In the genomic region with DNA sequence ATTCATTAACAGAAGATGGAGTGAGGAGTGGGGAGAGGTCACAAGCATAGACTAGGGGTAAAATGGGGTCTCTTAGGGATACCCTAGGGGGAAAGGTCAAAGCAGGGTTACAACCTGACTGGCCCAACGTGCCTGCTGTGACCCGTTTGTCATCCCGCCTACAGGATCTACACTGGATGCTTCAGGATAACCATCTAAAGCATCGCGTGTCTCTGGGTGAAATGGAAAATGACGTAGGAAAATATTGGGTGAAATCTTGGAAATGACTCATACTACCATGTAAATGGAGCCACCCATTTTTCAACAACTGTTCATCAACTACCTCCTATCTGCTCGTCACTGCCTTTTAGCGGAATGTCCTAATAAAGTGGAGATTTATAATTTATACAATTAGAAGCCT, we compare ENCODE assay signal across 20 mouse cellular contexts. TPM values are rescaled to one million over a fixed set of nuclear protein-coding genes. Genes with fewer than 3 reads are reported as not detected.
DNase-seq lines count a peak whose midpoint lies in the region; ATAC-seq and TF ChIP-seq lines count a peak whose summit lies in the region.
"Had no signal": no experiment of that assay in that cellular context is flagged by ENCODE, and none has a peak within 500 bp of the region (broad histone marks: within the 10 kb centered on the region; RNA-seq: fewer than 3 reads in every experiment).

No protein-coding gene starts in this region.

- intact Hi-C loops in gastrocnemius, postnatal 14 days (cut with DNase I; ENCODE audit: low total_unique reads), result loop anchor here (10.0 kb wide), 1 partner anchor 61 kb away; the partner anchor contains the start of gene Ndst2

- H3K4me1 ChIP-seq in limb, embryonic 13.5 days, result peaks cover 47% of the 10 kb centered on the region
- H3K4me1 ChIP-seq in stomach, postnatal 0 days (replicated peaks; ENCODE audit: control insufficient read depth, insufficient read depth), result no peaks in the 10 kb centered on the region

- no peak for ATAC-seq in limb, embryonic 13.5 days (ENCODE audit: low FRiP score, low read depth)
- ATAC-seq in stomach, postnatal 0 days (ENCODE audit: low FRiP score, low TSS enrichment), result no peak
- ATAC-seq: intestine, postnatal 0 days had no signal

- H3K4me3 ChIP-seq in layer of hippocampus, adult 2 months, result no peak overlapping the region
- H3K4me3 ChIP-seq in C2C12 (ENCODE audit: insufficient read depth, poor library complexity, severe bottlenecking), result peak overlapping the region; percentile 27
- no peak overlapping the region for H3K4me3 ChIP-seq in limb, embryonic 13.5 days
- H3K4me3 ChIP-seq in stomach, postnatal 0 days (ENCODE audit: low read depth, low read length), result no peak overlapping the region
- H3K4me3 ChIP-seq: kidney, embryonic 15.5 days; limb, embryonic 15.5 days; stomach, embryonic 15.5 days had no signal

- no peaks in the 10 kb centered on the region for H3K9me3 ChIP-seq in limb, embryonic 13.5 days
- H3K9me3 ChIP-seq in stomach, postnatal 0 days (ENCODE audit: control insufficient read depth, low read length), result no peaks in the 10 kb centered on the region
- H3K9me3 ChIP-seq: kidney, embryonic 15.5 days; limb, embryonic 15.5 days; stomach, embryonic 15.5 days had no signal

- DNase-seq in adrenal gland, adult 2 months, result peak; percentile 1
- DNase-seq in adrenal gland, postnatal 25 days, result no peak
- DNase-seq in layer of hippocampus, adult 2 months (ENCODE audit: low spot score in 2 of 2), result no peak
- DNase-seq in layer of hippocampus, postnatal 25 days (ENCODE audit: extremely low spot score in 1 of 2, low spot score in 1 of 2), result no peak
- no peak for DNase-seq in stomach, postnatal 0 days (ENCODE audit: low spot score)
- no peak for DNase-seq in gastrocnemius, postnatal 14 days
- DNase-seq: adrenal gland, adult 8-10 months; cerebellum, postnatal 14 days; gastrocnemius, postnatal 10 days; heart, adult 18-20 months; heart, postnatal 10 days; layer of hippocampus, postnatal 36 days; lung, postnatal 10 days; thymus, adult 2 months had no signal

- H3K36me3 ChIP-seq in C2C12 (ENCODE audit: control insufficient read depth, insufficient read depth), result peaks cover 12% of the 10 kb centered on the region
- H3K36me3 ChIP-seq in limb, embryonic 13.5 days, result peaks cover 12% of the 10 kb centered on the region
- H3K36me3 ChIP-seq in stomach, postnatal 0 days (ENCODE audit: control insufficient read depth, insufficient read depth, low read length), result no peaks in the 10 kb centered on the region

- peaks cover 24% of the 10 kb centered on the region for H3K79me3 ChIP-seq in C2C12 (ENCODE audit: low read depth)

- no peak overlapping the region for H3K4me2 ChIP-seq in limb, embryonic 13.5 days (replicated peaks)
- H3K4me2 ChIP-seq in stomach, postnatal 0 days (replicated peaks; ENCODE audit: low read depth), result no peak overlapping the region
- H3K4me2 ChIP-seq: kidney, embryonic 15.5 days; limb, embryonic 15.5 days; stomach, embryonic 15.5 days had no signal

- TF ChIP-seq CTCF in layer of hippocampus, adult 2 months (conservative IDR thresholded peaks at IDR 0.05), result no peak
- no peak for TF ChIP-seq CTCF in C2C12 (IDR thresholded peaks at IDR 0.05; ENCODE audit: control insufficient read depth, insufficient read depth, insufficient read length)
- no peak for TF ChIP-seq CTCF in stomach, postnatal 0 days (IDR thresholded peaks at IDR 0.05; ENCODE audit: low read depth)

- H3K79me2 ChIP-seq in C2C12 (ENCODE audit: control insufficient read depth, insufficient read depth), result peaks cover 46% of the 10 kb centered on the region

- peak overlapping the region; percentile 34 for H3ac ChIP-seq in C2C12 (ENCODE audit: control insufficient read depth, insufficient read length, low read depth)

- H3K27me3 ChIP-seq in C2C12 (ENCODE audit: control insufficient read depth, insufficient read depth, insufficient read length), result no peaks in the 10 kb centered on the region
- no peaks in the 10 kb centered on the region for H3K27me3 ChIP-seq in limb, embryonic 13.5 days
- no peaks in the 10 kb centered on the region for H3K27me3 ChIP-seq in stomach, postnatal 0 days (ENCODE audit: control insufficient read depth, insufficient read depth, low read length)
- H3K27me3 ChIP-seq: kidney, embryonic 15.5 days; limb, embryonic 15.5 days; stomach, embryonic 15.5 days had no signal

- 74% methylated on average over 8 of the region's 8 CpGs for WGBS in limb, embryonic 13.5 days
- WGBS in stomach, postnatal 0 days, result 75% methylated on average over 8 of the region's 8 CpGs

- no peak for TF ChIP-seq EP300 in stomach, postnatal 0 days (optimal IDR thresholded peaks at IDR 0.05)

- H3K9ac ChIP-seq in limb, embryonic 13.5 days, result 0 out of 2 replicates have a peak overlapping the region, but pooled peaks have one; percentile 26
- no peak overlapping the region for H3K9ac ChIP-seq in stomach, postnatal 0 days (ENCODE audit: low read length)
- H3K9ac ChIP-seq: kidney, embryonic 15.5 days; limb, embryonic 15.5 days; stomach, embryonic 15.5 days had no signal

- peak overlapping the region; percentile 46; the same call in 1 of the 2 replicates for H3K27ac ChIP-seq in layer of hippocampus, adult 2 months
- H3K27ac ChIP-seq in limb, embryonic 13.5 days, result no peak overlapping the region
- no peak overlapping the region for H3K27ac ChIP-seq in stomach, postnatal 0 days (replicated peaks)
- H3K27ac ChIP-seq: kidney, embryonic 15.5 days; limb, embryonic 15.5 days; stomach, embryonic 15.5 days had no signal

TF ChIP-seq in C2C12, 6 proteins besides CTCF, POLR2A, EP300 and RAD21:
- TF ChIP-seq MAX (IDR thresholded peaks at IDR 0.05) (peak; percentile 76), MYOG (IDR thresholded peaks at IDR 0.05; ENCODE audit: control insufficient read depth, extremely low read depth, insufficient read length) (no peak), FOSL1 (IDR thresholded peaks at IDR 0.05; ENCODE audit: insufficient read depth, low read length, poor library complexity, severe bottlenecking) (peak; percentile 6)

RNA-seq across cellular contexts. Expression of gene Camk2g, which starts 2.3 kb away (rescaled TPM):
- total RNA-seq in adrenal gland, adult 2 months (2021), result 10 to 100 TPM; 51.4 to 67.7 TPM
- 41.7 and 42.8 TPM in 2 replicates for polyA plus RNA-seq in adrenal gland, adult 2 months (2012; rRNA removed)
- 49.0 and 62.6 TPM in 2 replicates for total RNA-seq in adrenal gland, postnatal 25 days (2021)
- total RNA-seq in layer of hippocampus, adult 2 months (2021), result 100 to 1,000 TPM; 216 to 229 TPM
- 100 to 1,000 TPM; 205 to 212 TPM for total RNA-seq in layer of hippocampus, postnatal 25 days (2021)
- polyA plus RNA-seq in C2C12 (2012; fragmentation: generic; extraction: Trizol), result 74.2 TPM
- 63.5 and 74.6 TPM in 2 replicates for polyA plus RNA-seq in limb, embryonic 13.5 days (2015; fragmentation: Nextera tagmentation; extraction: Ambion mirVana)
- 35.0 and 38.6 TPM in 2 replicates for polyA plus RNA-seq in stomach, postnatal 0 days (2015; fragmentation: Nextera tagmentation; extraction: Ambion mirVana)
- total RNA-seq in gastrocnemius, postnatal 14 days (2021), result 100 to 1,000 TPM; 114 to 117 TPM

RNA-seq across cellular contexts. Expression of gene Plau, which starts 40.3 kb away (rescaled TPM):
- total RNA-seq in adrenal gland, adult 2 months (2021), result 10 to 100 TPM; 31.2 to 64.4 TPM
- polyA plus RNA-seq in adrenal gland, adult 2 months (2012; rRNA removed), result 1.8 and 1.9 TPM in 2 replicates
- total RNA-seq in adrenal gland, postnatal 25 days (2021), result 14.2 and 21.2 TPM in 2 replicates
- 1 to 10 TPM; 3.2 to 4.2 TPM for total RNA-seq in layer of hippocampus, adult 2 months (2021)
- total RNA-seq in layer of hippocampus, postnatal 25 days (2021), result 1 to 10 TPM; 3.5 to 4.0 TPM
- polyA plus RNA-seq in C2C12 (2012; fragmentation: generic; extraction: Trizol), result 106 TPM
- 2.9 and 3.0 TPM in 2 replicates for polyA plus RNA-seq in limb, embryonic 13.5 days (2015; fragmentation: Nextera tagmentation; extraction: Ambion mirVana)
- 2.1 and 3.1 TPM in 2 replicates for polyA plus RNA-seq in stomach, postnatal 0 days (2015; fragmentation: Nextera tagmentation; extraction: Ambion mirVana)
- total RNA-seq in gastrocnemius, postnatal 14 days (2021), result 10 to 100 TPM; 29.4 to 31.5 TPM
